Mouse (Mus musculus) liver, postnatal 0 days (tissue): ENCODE results near the gene Gm44805.

Experiments
- CTCF ChIP-seq: sonication (generic); IDR thresholded peaks from 2 replicates; pipeline ENCODE4 v1.5.1; 2016; ENCODE audit warnings: antibody characterized with exemption, low read depth
- EP300 ChIP-seq: IDR thresholded peaks from 2 replicates; pipeline ENCODE4 v1.6.1; 2016; ENCODE audit warnings: antibody characterized with exemption, low read depth, mild to moderate bottlenecking

DNA sequence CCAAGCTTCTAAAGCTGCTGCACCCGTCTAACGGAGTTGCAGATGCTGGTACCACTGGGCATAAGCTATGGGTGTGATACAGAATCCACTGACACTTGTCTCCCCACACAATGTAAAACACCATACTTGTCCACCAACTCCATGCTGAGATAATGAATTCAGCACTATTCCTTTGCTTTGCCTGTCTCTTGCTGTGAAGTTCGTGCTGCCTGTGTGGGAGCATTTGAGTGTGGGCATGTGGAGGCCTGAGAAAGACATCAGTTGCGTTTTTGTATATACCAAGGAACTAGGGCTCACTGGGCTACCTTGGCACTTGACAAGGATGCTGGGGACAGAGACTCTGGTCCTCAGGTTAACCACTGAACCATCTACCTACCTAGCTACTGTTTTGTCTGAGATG, 40.0 kb downstream of the Gm44805 start:
- TF ChIP-seq CTCF (no peak), EP300 (no peak)
